Mouse (Mus musculus) cerebellum, postnatal 36 days (tissue): ENCODE results near the gene Vps4a.
"Not testable (repeated sequence)": the region's sequence is repeated elsewhere in the genome, so short reads cannot be mapped to it uniquely, and the experiment has no call there.

Experiments
- DNase-seq, 2 experiments: peaks; one replicate each; pipeline ENCODE4 v3.0.0; 2021 to 2022; ENCODE audit warnings: mixed read lengths in 2 of 2

The Vps4a gene

DNA sequence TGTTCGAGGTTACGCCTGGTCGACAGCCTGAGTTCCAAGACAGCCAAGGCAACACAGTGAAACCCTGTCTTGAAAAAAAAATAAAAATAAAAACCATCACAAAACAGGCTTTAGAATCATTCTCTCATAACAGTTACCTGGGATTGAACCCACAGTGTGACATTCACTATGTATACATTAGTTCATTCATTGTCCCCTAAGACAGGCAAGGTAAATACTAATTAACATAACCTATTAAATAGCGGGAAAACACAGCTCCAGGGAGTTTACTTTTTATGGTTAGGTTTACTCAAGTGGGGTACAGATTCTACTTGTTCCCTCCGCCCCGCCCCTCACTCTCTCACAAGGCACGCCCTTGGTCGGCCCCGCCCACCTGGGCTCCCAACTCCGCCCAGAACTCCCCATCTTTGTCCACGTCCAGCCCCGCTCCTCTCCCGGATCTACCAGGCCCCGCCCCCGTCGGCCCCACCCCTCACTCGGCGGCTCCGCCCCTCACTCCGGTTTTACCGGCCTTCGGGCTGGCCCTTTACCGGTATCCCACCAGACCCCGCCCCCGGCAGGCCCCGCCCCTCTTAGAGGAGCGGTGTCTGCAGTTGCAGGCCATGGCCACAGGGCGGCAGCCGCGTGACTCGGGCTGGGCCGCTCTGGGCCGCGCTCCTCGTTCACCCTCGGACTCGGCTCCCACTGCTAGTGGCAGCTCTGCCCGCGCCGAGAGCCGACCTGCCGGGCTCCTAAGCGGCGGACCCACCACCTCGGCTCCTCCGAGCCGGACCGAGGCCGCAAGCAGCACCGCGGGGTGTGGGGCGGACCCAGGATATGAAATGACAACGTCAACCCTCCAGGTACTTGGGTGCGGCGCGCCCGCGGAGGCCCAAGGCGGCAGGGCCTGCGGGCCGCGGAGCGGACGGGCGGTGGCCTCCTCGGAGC lies at the start of gene Vps4a:
Gene Vps4a (plus strand): TSS at position 573 of the 927 bp plus-strand sequence.
- peak; percentile 94 to 96 for DNase-seq

DNA sequence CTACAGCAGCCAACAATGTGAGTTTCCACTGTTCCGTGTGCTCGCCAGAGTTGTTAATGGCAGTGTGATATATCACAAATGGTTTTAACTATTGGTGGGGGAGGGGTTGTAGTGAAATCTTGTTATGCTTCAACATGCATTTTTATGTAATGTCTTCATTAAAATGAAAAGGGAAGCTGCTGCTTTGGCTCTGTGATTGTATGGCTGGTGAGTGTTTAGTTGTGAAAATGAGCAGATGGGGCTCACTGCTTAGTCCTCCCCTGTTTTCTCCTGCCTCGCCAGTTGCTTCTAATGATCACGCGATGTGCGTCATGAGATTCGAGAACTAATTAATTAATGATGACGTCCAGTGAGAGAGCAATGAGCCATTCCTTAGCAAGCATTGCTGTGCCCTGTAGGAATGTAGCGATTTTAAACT lies 45.6 kb upstream of the Vps4a start:
- DNase-seq = no peak

- DNase-seq = no peak
Measured at GRCm38 (mm10) chr8:106985951-106986350, 45.1 kb upstream of the Vps4a start.

DNA sequence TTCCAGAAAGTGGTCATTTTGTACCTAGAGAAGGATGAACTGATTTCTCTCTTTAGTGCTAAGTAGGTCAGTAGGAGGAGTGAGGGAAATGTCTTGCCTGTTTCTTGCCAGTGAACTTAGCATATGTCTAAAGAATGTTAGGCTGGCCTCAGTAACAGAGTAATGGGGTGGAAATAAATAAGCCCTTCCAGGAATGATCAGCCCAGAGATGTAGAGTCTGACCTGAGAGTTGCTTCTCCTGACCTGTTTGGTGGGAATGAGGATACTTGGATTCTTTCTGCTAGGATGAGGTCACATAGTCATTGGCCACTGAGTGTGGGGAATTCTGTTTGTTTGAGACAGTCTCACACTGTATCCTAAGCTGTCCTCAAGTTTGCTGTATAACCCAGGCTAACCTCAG lies 43.5 kb upstream of the Vps4a start:
- DNase-seq = no peak

DNA sequence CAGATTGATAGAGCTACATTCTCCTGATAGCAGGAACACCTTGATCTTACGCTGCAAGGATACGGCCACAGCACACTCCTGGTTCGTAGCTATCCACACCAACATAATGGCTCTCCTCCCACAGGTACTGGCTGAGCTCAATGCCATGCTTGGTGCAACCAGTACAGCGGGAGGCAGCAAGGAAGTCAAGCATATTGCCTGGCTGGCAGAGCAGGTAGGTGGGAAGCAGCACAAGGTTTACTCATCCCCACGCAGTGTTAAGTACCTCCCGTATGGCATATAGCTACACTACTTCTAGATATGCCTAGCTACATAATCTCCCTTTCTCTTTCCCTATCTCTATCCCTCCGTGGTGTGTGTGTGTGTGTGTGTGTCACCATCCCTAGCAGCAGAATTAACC lies 39.6 kb upstream of the Vps4a start:
- no peak for DNase-seq

GRCm38 (mm10) chr8:106996339-106996738 lies 34.7 kb upstream of the Vps4a start:
- not testable (repeated sequence) for DNase-seq

DNA sequence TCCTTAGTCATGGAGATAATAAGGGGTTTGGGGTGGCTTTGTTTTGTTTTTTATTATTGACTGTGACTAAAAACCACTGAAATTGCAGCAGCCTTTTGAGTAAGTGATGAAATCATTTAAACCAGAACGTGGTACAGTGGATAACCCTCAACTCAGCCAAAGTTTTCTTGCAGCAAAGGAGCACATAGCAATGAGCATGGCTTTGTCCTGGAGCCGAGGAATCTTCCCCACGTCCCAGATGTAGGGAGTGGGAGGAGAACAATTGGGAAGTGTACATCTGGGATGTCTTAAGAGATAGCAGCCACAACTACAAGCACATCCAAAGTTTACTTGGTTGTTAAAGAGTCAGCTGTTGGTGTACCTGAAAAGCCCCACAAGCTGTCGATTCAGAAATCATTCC lies 33.6 kb upstream of the Vps4a start:
- DNase-seq = no peak

GRCm38 (mm10) chr8:106999068-106999467 lies 32.0 kb upstream of the Vps4a start:
- DNase-seq = no peak

DNA sequence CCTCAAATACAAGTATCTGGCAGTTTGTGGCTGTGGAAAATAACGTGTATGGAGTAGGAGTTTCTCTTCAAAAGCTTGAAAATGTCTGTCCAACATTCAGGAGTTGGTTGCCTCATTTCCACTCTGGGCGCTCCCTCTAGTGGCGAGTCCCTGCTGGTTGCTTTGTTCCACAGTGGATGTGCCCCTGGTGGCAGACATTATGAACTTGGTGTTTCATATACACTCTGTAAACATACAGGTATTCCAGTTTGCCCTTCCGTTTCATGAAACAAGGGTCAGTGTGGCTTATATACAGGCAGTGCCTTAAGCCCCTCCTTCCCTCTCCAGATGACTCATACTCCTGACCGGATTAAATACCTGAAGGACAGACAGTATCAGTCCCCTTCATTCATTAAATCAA lies 28.5 kb upstream of the Vps4a start:
- peak; percentile 87 to 90 for DNase-seq

DNA sequence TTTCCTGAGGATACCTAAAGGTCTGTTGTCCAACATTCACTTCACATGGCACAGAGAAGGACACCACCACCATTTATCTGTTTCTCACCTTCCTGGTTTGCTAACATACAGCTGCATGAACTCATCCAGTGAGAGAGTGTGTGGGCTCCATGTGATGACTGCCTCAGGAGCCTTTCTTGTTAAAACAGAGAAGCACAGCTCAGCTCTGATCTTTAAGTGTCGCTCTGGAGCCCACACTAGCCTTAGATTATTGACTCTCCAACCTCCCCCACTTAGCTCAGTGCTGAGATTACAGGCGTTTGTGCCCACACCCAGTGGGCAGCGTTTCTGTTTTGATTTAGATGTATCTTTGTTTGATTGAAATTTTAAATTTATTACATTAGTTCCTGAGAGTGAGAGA lies 23.2 kb upstream of the Vps4a start:
- DNase-seq = no peak

DNA sequence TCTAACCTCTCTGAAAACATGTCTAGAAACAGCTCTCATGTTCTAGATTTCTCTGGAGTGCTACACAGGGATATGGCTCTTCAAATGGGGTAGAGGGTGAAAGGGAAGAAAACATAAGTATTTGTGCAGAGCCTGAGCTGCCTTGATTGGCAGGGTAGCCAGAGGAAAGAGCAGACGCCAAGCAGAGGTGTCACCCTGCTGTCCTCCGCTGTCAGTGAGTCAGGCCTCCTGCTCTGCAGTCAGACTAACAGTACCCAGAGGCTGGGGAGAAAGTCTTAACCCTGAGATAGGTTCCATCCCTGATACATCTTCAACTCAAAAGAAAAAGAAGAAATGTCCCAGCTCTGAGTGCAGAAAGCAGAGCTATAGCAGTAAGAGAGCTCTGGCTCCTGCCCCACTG lies 18.4 kb upstream of the Vps4a start:
- DNase-seq = no peak

DNA sequence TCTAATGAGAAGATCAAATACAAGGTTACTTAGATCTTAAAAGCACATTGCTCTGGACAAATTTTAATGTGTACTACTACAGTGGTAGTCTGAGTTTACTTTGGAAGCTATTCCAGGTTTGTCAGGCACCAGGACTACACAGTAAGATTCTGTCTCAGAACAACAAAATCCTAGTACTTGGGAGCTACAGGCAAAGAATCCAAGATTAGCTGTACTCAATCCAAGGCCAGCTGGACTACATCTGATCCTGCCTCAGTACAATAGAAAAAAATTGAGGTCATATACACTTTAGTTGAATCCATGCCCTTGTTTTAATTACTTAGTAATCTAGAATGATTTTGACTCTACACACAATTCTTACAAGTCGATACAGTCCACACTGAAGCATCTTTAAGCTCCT lies 16.1 kb upstream of the Vps4a start:
- DNase-seq = no peak

DNA sequence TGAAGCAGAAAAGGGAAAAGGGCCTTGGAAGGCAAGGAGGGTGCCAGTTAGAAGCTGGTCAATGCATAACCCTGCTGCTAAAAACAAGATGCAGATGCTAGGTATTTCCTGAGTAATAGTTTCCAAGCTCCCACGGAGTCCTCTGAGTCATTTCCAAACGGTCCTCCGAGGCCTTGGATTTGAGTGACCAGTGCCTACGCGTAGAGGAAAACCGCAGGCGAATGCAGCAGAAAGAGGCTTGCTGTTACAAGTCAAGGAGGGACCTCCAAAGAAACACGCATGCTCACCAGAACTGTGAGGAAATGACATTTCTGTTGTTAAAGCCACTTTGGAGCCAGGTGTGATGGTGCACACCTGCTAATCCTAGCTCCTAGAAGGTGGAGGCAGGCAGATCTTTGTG lies 7.5 kb upstream of the Vps4a start:
- no peak for DNase-seq

DNA sequence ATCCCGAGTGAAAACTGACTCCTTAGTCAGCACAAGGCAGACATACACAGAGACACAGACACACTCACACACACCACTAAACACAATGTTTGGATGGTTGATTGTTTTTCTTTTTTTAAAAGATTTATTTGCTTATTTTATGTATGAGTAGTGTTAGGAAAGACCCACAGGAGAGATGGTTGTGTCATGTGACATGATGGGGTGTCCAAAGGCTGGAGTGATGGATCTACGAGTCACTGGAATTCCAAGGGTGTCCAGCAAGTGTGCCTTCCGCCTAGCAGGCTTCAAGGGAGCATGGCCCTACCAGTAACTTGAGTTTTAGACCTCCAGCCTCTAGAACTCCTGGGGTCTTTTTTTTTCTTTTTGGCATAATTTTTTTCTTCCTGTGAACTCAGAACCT lies 1.7 kb upstream of the Vps4a start:
- no peak for DNase-seq

GRCm38 (mm10) chr8:107030058-107030457 lies 964 bp upstream of the Vps4a start:
- no peak for DNase-seq

DNA sequence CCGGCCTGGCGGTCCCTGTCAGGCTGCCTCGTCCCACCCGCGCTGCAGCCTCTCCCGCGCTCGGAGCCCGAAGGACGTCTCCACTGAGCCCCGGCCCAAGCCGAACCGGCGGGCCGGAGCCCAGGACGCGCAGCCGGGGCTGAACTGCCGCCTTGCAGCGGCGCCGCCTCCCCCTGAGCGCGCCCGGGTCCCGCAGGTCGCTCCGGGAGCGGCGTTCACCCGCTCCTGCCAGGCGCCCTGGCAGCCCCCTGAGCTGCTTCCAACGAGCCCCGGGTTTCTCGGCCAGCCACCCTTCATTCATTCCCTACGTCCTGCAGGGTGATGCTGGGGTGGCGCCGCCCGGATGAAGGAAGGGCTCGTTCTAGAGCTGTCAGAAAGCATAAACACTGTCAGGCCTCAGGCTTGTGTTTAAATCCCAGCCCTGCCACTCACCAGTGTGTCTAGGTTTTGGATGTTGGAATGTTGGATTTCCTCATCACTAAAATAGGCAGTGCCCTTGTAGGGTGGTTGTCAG lies 612 bp downstream of the Vps4a start:
- DNase-seq = no peak

DNA sequence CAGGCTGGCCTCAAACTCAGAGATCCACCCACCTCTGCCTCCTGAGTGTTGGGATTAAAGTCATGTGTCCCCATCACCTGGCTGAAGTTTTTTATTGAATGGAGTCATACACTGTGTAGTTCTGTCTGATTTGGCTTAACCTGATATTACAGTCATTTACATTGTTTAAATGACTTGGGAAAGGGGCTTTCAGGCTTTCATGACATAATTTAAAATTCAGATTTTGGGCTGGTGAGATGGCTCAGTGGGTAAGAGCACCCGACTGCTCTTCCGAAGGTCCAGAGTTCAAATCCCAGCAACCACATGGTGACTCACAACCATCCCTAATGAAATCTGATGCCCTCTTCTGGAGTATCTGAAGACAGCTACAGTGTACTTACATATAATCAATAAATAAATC lies 2.6 kb downstream of the Vps4a start:
- DNase-seq = not testable (repeated sequence)

GRCm38 (mm10) chr8:107035641-107036040 lies 4.6 kb downstream of the Vps4a start:
- no peak for DNase-seq

- no peak for DNase-seq
Measured at GRCm38 (mm10) chr8:107036626-107037025, 5.6 kb downstream of the Vps4a start.

GRCm38 (mm10) chr8:107040632-107041031 lies 9.6 kb downstream of the Vps4a start:
- no peak for DNase-seq

DNA sequence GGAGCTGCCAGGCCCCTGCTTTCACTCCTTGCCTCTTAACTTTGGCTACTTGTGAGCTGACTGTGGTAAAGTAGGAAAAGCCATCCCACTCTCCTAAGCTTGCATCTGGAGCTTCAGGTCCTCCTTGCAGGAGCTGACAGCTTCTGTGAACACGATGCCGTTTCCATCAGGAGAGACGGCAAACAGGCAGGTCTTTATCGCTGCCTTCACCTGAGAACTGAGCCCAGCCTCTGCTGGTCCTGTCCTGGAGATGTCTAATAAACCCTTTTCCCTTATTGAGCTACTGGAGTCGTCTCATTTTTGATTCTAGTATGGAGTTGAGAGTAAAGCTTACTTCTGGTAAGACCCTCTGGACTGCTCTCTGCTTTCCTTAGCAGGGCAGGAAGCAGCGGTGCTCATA lies 14.5 kb downstream of the Vps4a start:
- DNase-seq = no peak

DNA sequence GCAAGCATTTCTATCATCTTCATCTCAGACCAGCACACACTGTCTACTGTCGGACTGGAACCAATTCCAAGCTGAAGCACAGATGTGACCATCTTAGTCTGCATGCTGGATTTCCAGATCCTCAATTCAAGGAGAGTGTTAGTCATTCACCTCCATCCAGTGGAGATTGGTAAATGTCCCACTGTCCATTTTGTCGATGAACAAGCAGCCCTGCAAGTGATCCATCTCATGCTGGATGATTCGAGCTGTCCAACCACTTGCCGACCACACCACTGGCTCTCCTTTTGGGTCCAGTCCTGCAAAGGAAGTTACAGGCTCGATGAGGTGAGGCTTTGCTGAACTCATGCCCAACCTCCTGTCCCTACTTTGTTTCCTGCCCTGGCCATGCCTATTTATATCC lies 16.0 kb downstream of the Vps4a start:
- no peak for DNase-seq

- DNase-seq = peak; percentile 80 to 82
Measured at GRCm38 (mm10) chr8:107048061-107048941, 17.3 kb downstream of the Vps4a start, which contains the start of gene Pdf. Gene Pdf (minus strand): TSS chr8:107048614.
